Mouse (Mus musculus) neural tube, postnatal 0 days (tissue): ENCODE results near the gene Tanc2. TPM values are rescaled to one million over a fixed set of nuclear protein-coding genes. Genes with fewer than 3 reads are reported as not detected.

Source experiments
- microRNA-seq: library from miRNA; unstranded; fragments of <30 nt; microRNA quantifications from one replicate; pipeline ENCODE4, GENCODE M21; 2016
- polyA plus RNA-seq: library from polyadenylated mRNA; unstranded; fragments of >200 nt; fragmentation: Nextera tagmentation; extraction: Ambion mirVana; gene quantifications from 2 replicates; pipeline ENCODE4 v1.2.1, GENCODE M21; 2015

Tanc2 gene
- polyA plus RNA-seq = 40.0 and 46.6 TPM in 2 replicates

GRCm38 (mm10) chr11:105589877-105590641 is at the start of gene Tanc2:
Tanc2 (plus strand) TSS chr11:105589986.

DNA sequence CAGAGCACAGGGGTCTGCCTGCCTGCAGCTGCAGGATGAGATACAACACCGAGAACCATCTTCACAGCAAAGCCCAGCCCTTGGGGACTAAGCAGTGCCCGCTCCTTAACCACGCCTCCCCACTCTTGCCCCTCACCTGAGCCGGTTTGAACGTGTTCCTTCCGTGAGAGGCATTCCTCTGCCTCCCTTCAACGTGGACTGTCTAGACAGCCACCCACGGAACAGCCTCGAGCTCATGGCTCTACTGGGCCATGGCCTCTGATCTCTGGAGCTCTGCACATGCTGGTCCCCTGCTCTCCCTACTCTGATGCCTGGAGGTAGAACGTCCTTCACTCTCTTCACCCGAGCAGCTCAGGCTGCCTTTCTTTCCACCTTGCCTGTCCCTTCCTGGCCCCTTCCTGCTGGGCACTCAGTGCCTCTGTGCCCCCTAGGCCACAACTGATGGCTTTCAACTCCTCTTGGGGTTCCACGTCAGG is 363.2 kb downstream of the Tanc2 start, which contains the start of gene Cyb561:
Cyb561 (minus strand) TSS at position 426 of the 476 bp plus-strand sequence.

GRCm38 (mm10) chr11:105967741-105968574 is 378.2 kb downstream of the Tanc2 start, which contains the start of gene Ace:
Ace (plus strand) TSS chr11:105967945.

Small RNA genes lying within 50 kb of the gene (microRNA-seq; reads per million reads assigned to microRNA genes)
- gene Gm23990 = not detected

Other genes starting within 250 kb of the Tanc2 start
- 0.65 and 1.3 TPM in 2 replicates for gene March10, start 133.3 kb upstream of the Tanc2 start, polyA plus RNA-seq